Mouse (Mus musculus) spleen, adult 2 months (tissue): ENCODE results near the gene Ripply3.

Experiments used
- CTCF ChIP-seq: fragments of 200-500 bp; IDR thresholded peaks from 2 replicates; pipeline ENCODE4 v1.5.1; 2011; ENCODE audit warnings: mild to moderate bottlenecking, inconsistent platforms; ENCODE audit not compliant: insufficient read depth, insufficient read length, insufficient replicate concordance; ENCODE audit errors: extremely low read depth
- POLR2A ChIP-seq: fragments of 200-500 bp; IDR thresholded peaks from 2 replicates; pipeline ENCODE4 v1.6.1; 2011; ENCODE audit warnings: low read depth, low read length, inconsistent platforms

- no peak for TF ChIP-seq CTCF
- no peak; the same call in 1 of the 2 replicates for TF ChIP-seq POLR2A
These were observed 42.1 kb downstream of the Ripply3 start, which contains the start of gene Ttc3 for GRCm38 (mm10) chr16:94370173-94370914.
